Mouse (Mus musculus) gastrocnemius, postnatal 10 days (tissue): ENCODE measurements around the gene Rpl6. TPM values are rescaled to one million over a fixed set of nuclear protein-coding genes. Genes with fewer than 3 reads are reported as not detected.

ENCODE experiments used
- DNase-seq: peaks from one replicate; pipeline ENCODE4 v3.0.0; 2021; ENCODE audit warnings: mixed read lengths
- long read RNA-seq, 2 experiments: library from polyadenylated mRNA; stranded (forward); transcript quantifications; one replicate each; pipeline ENCODE4 v2.0.0; 2021
- total RNA-seq, 2 experiments: library from RNA; stranded (reverse); gene quantifications; 2 replicates each; pipeline ENCODE4 v1.2.3; 2021

The Rpl6 gene
- total RNA-seq = 100 to 1,000 TPM; 744 to 776 TPM
- long read RNA-seq, experiment 1, transcript Rpl6-201 (7 exons, 1,270 nt) = major isoform, 347 of 405 reads
- long read RNA-seq, experiment 1, partial matches to known transcripts = 54 of 405 reads
- long read RNA-seq, experiment 1, other reads (novel, unspliced or antisense) = 0 of 405 reads
- long read RNA-seq, experiment 2, transcript Rpl6-201 (7 exons, 1,270 nt) = major isoform, 338 of 395 reads
- long read RNA-seq, experiment 2, partial matches to known transcripts = 53 of 395 reads
- long read RNA-seq, experiment 2, other reads (novel, unspliced or antisense) = 2 of 395 reads

- peak; percentile 69 for DNase-seq
These were observed at the start of gene Rpl6 for GRCm38 (mm10) chr5:121204132-121205089. Rpl6 (plus strand) TSS chr5:121204481.

- no peak for DNase-seq
These were observed 48.2 kb upstream of the Rpl6 start for GRCm38 (mm10) chr5:121156121-121156520.

- DNase-seq = no peak
These were observed 47.3 kb upstream of the Rpl6 start for GRCm38 (mm10) chr5:121157017-121157416.

GRCm38 (mm10) chr5:121157489-121157888 is 46.8 kb upstream of the Rpl6 start:
- DNase-seq = no peak

GRCm38 (mm10) chr5:121158966-121159365 is 45.3 kb upstream of the Rpl6 start:
- no peak for DNase-seq

- DNase-seq = peak; percentile 27
These were observed 42.0 kb upstream of the Rpl6 start for GRCm38 (mm10) chr5:121162285-121162684.

GRCm38 (mm10) chr5:121162923-121163322 is 41.4 kb upstream of the Rpl6 start:
- no peak for DNase-seq

GRCm38 (mm10) chr5:121166884-121167283 is 37.4 kb upstream of the Rpl6 start:
- no peak for DNase-seq

- DNase-seq = no peak
These were observed 34.7 kb upstream of the Rpl6 start for GRCm38 (mm10) chr5:121169588-121169987.

GRCm38 (mm10) chr5:121172835-121173234 is 31.4 kb upstream of the Rpl6 start:
- DNase-seq = no peak

GRCm38 (mm10) chr5:121179077-121179857 is 25.0 kb upstream of the Rpl6 start:
- no peak for DNase-seq

- DNase-seq = no peak
These were observed 21.0 kb upstream of the Rpl6 start for GRCm38 (mm10) chr5:121183269-121183668.

- no peak for DNase-seq
These were observed 19.9 kb upstream of the Rpl6 start for GRCm38 (mm10) chr5:121184375-121184774.

GRCm38 (mm10) chr5:121184945-121185551 is 19.2 kb upstream of the Rpl6 start:
- DNase-seq = no peak

- DNase-seq = no peak
These were observed 16.7 kb upstream of the Rpl6 start for GRCm38 (mm10) chr5:121187580-121188001.

GRCm38 (mm10) chr5:121188265-121188664 is 16.0 kb upstream of the Rpl6 start:
- DNase-seq = no peak

- no peak for DNase-seq
These were observed 15.1 kb upstream of the Rpl6 start for GRCm38 (mm10) chr5:121189182-121189581.

- no peak for DNase-seq
These were observed 14.0 kb upstream of the Rpl6 start for GRCm38 (mm10) chr5:121190210-121190835.

GRCm38 (mm10) chr5:121190836-121191583 is 13.3 kb upstream of the Rpl6 start, which contains the start of gene Ptpn11:
Ptpn11 (minus strand) TSS chr5:121191397.
- DNase-seq = peak; percentile 89

GRCm38 (mm10) chr5:121191584-121191906 is 12.7 kb upstream of the Rpl6 start:
- no peak for DNase-seq

- no peak for DNase-seq
These were observed 10.1 kb upstream of the Rpl6 start for GRCm38 (mm10) chr5:121194173-121194572.
